Mouse (Mus musculus) E14TG2a.4 (cell line): ENCODE measurements around the gene Nat8l.

ENCODE experiments used
- CTCF ChIP-seq: conservative IDR thresholded peaks from 2 replicates; pipeline ENCODE4 v1.5.1; 2014; ENCODE audit warnings: low read length
- NANOG ChIP-seq: IDR thresholded peaks from 2 replicates; pipeline ENCODE4 v1.6.1; 2014; ENCODE audit warnings: borderline replicate concordance, low read length, mixed read lengths

- no peak for TF ChIP-seq CTCF
- no peak for TF ChIP-seq NANOG
These were observed 6.9 kb downstream of the Nat8l start for GRCm38 (mm10) chr5:34002636-34003035.
